Mouse (Mus musculus) testis, adult 2 months (tissue): ENCODE data around the gene Gmeb2. TPM values are rescaled to one million over a fixed set of nuclear protein-coding genes. Genes with fewer than 3 reads are reported as not detected.

Experiments
- H3K27ac ChIP-seq: fragments of 200-500 bp; 2 replicates; pipeline ENCODE4 v1.5.1; 2012; ENCODE audit warnings: low read depth, low read length; ENCODE audit not compliant: control insufficient read depth, insufficient read depth
- H3K27me3 ChIP-seq: fragments of 200-500 bp; 2 replicates; pipeline ENCODE4 v1.6.1; 2012; ENCODE audit warnings: mild to moderate bottlenecking, low read length, moderate library complexity; ENCODE audit not compliant: control insufficient read depth, insufficient read depth
- H3K36me3 ChIP-seq: fragments of 200-500 bp; 2 replicates; pipeline ENCODE4 v1.6.1; 2012; ENCODE audit warnings: mild to moderate bottlenecking, low read length; ENCODE audit not compliant: control insufficient read depth, insufficient read depth
- H3K4me1 ChIP-seq: fragments of 200-500 bp; 2 replicates; pipeline ENCODE4 v1.6.1; 2012; ENCODE audit warnings: low read length; ENCODE audit not compliant: control insufficient read depth, insufficient read depth
- H3K4me3 ChIP-seq: fragments of 200-500 bp; 2 replicates; pipeline ENCODE4 v1.5.1; 2012; ENCODE audit warnings: low read depth, mild to moderate bottlenecking, low read length, moderate library complexity, mixed read lengths; ENCODE audit not compliant: control insufficient read depth
- CTCF ChIP-seq: fragments of 200-500 bp; IDR thresholded peaks from 2 replicates; pipeline ENCODE4 v1.5.1; 2012; ENCODE audit warnings: low read depth, mild to moderate bottlenecking, inconsistent platforms, low read length, moderate library complexity; ENCODE audit not compliant: control insufficient read depth, insufficient read depth, insufficient replicate concordance
- POLR2A ChIP-seq: fragments of 200-500 bp; IDR thresholded peaks from 2 replicates; pipeline ENCODE4 v1.6.1; 2012; ENCODE audit warnings: low read depth, mild to moderate bottlenecking, inconsistent platforms, low read length, moderate library complexity; ENCODE audit not compliant: control insufficient read depth
- polyA plus RNA-seq: library from polyadenylated mRNA; depleted of rRNA; stranded (reverse); fragments of >200 nt; gene quantifications from 2 replicates; pipeline ENCODE4 v1.2.3, GENCODE M21; 2012

Gmeb2 gene
- polyA plus RNA-seq, 1 experiment = 10.2 TPM

GRCm38 (mm10) chr2:181237251-181238014 lies 50.4 kb downstream of the Gmeb2 start:
- H3K36me3 ChIP-seq = no peaks in the 10 kb centered on the region
- no peak overlapping the region for H3K4me3 ChIP-seq
- TF ChIP-seq POLR2A (no peak), CTCF (0 out of 2 replicates have a peak, but pooled peaks have one; percentile 9)
- H3K27ac ChIP-seq = no peak overlapping the region
- no peaks in the 10 kb centered on the region for H3K4me1 ChIP-seq
- no peaks in the 10 kb centered on the region for H3K27me3 ChIP-seq

GRCm38 (mm10) chr2:181235681-181236566 lies 51.9 kb downstream of the Gmeb2 start:
- no peak for TF ChIP-seq CTCF
- TF ChIP-seq POLR2A = no peak
- Histone ChIP-seq H3K36me3 (no peaks in the 10 kb centered on the region), H3K27me3 (no peaks in the 10 kb centered on the region), H3K4me1 (peaks cover 1% of the 10 kb centered on the region; the same call in 1 of the 2 replicates), H3K4me3 (no peak overlapping the region), H3K27ac (no peak overlapping the region)

GRCm38 (mm10) chr2:181234680-181235079 lies 53.2 kb downstream of the Gmeb2 start:
- peaks cover 2% of the 10 kb centered on the region; the same call in 1 of the 2 replicates for H3K4me1 ChIP-seq
- H3K36me3 ChIP-seq = no peaks in the 10 kb centered on the region
- no peaks in the 10 kb centered on the region for H3K27me3 ChIP-seq
- no peak for TF ChIP-seq POLR2A
- no peak for TF ChIP-seq CTCF
- no peak overlapping the region for H3K27ac ChIP-seq
- H3K4me3 ChIP-seq = no peak overlapping the region

- Histone ChIP-seq H3K4me3 (no peak overlapping the region), H3K36me3 (no peaks in the 10 kb centered on the region), H3K27ac (no peak overlapping the region), H3K4me1 (peaks cover 2% of the 10 kb centered on the region; the same call in 1 of the 2 replicates), H3K27me3 (no peaks in the 10 kb centered on the region)
- TF ChIP-seq CTCF (no peak), POLR2A (no peak)
These were observed 54.4 kb downstream of the Gmeb2 start for GRCm38 (mm10) chr2:181233443-181233842.

GRCm38 (mm10) chr2:181231171-181231570 lies 56.7 kb downstream of the Gmeb2 start:
- Histone ChIP-seq H3K4me3 (no peak overlapping the region), H3K27ac (no peak overlapping the region), H3K36me3 (no peaks in the 10 kb centered on the region), H3K27me3 (no peaks in the 10 kb centered on the region), H3K4me1 (peaks cover 2% of the 10 kb centered on the region; the same call in 1 of the 2 replicates)
- TF ChIP-seq CTCF (no peak), POLR2A (no peak)

GRCm38 (mm10) chr2:181228335-181228734 lies 59.5 kb downstream of the Gmeb2 start:
- TF ChIP-seq CTCF (no peak), POLR2A (no peak)
- no peak overlapping the region for H3K27ac ChIP-seq
- no peak overlapping the region for H3K4me3 ChIP-seq
- no peaks in the 10 kb centered on the region for H3K27me3 ChIP-seq
- peaks cover 2% of the 10 kb centered on the region; the same call in 1 of the 2 replicates for H3K4me1 ChIP-seq
- H3K36me3 ChIP-seq = no peaks in the 10 kb centered on the region

GRCm38 (mm10) chr2:181227122-181227521 lies 60.7 kb downstream of the Gmeb2 start:
- TF ChIP-seq POLR2A (no peak), CTCF (no peak)
- Histone ChIP-seq H3K27ac (no peak overlapping the region), H3K4me3 (no peak overlapping the region), H3K36me3 (no peaks in the 10 kb centered on the region), H3K4me1 (peaks cover 2% of the 10 kb centered on the region; the same call in 1 of the 2 replicates), H3K27me3 (no peaks in the 10 kb centered on the region)
